Mouse (Mus musculus) olfactory bulb, adult 2 months (tissue): Measurements from ENCODE around the gene Slc6a21.

Experiments used
- CTCF ChIP-seq: fragments of 200-500 bp; IDR thresholded peaks from 2 replicates; pipeline ENCODE4 v1.5.1; 2012; ENCODE audit warnings: low read depth, mild to moderate bottlenecking, low read length, moderate library complexity; ENCODE audit not compliant: insufficient read depth
- POLR2A ChIP-seq: fragments of 200-500 bp; IDR thresholded peaks from 2 replicates; pipeline ENCODE4 v1.6.1; 2012; ENCODE audit warnings: mild to moderate bottlenecking, low read depth, low read length, moderate library complexity; ENCODE audit not compliant: insufficient read depth

GRCm38 (mm10) chr7:45299752-45300151, 22.4 kb downstream of the Slc6a21 start:
- TF ChIP-seq CTCF (no peak), POLR2A (no peak)
